Mouse (Mus musculus) liver, embryonic 14.5 days (tissue): ENCODE data around the gene Dnah5.

Experiments used
- CTCF ChIP-seq: IDR thresholded peaks from 2 replicates; pipeline ENCODE4 v1.5.1; 2016; ENCODE audit warnings: antibody characterized with exemption, low read depth, control low read depth
- EP300 ChIP-seq: IDR thresholded peaks from 2 replicates; pipeline ENCODE4 v1.6.1; 2016; ENCODE audit warnings: antibody characterized with exemption, low read depth

- TF ChIP-seq EP300: no peak
- no peak for TF ChIP-seq CTCF
These were observed 137.6 kb downstream of the Dnah5 start for GRCm38 (mm10) chr15:28341151-28341550.
